Mouse (Mus musculus): Measurements from ENCODE around the gene Frs3. TPM values are rescaled to one million over a fixed set of nuclear protein-coding genes. Genes with fewer than 3 reads are reported as not detected.

The Frs3 gene
- total and polyA plus RNA-seq, 2 experiments from 2014 or later: 68.9 to 128 TPM

GRCm38 (mm10) chr17:47738879-47739798 is 50.3 kb downstream of the Frs3 start:
- Histone ChIP-seq H3K9me3 (ENCODE audit: low read length) (no peaks in the 10 kb centered on the region), H3K4me2 (ENCODE audit: low read depth, low read length, poor library complexity, severe bottlenecking) (peak overlapping the region; percentile 95), H3K27me3 (ENCODE audit: insufficient read depth, low read length) (peaks cover 9% of the 10 kb centered on the region), H3K27ac (ENCODE audit: low read depth, low read length) (no peak overlapping the region), H3K36me3 (ENCODE audit: insufficient read depth, low read length) (no peaks in the 10 kb centered on the region), H3K4me3 (ENCODE audit: low read depth, low read length) (peak overlapping the region; percentile 57; the same call in 1 of the 2 replicates), H3K4me1 (ENCODE audit: insufficient read depth, low read length) (peaks cover 6% of the 10 kb centered on the region; the same call in 1 of the 2 replicates), H3K9ac (replicated peaks; ENCODE audit: low read length, poor library complexity, severe bottlenecking) (peak overlapping the region; percentile 48)
- 13% methylated on average over 20 of the region's 20 CpGs for WGBS
- no peak for TF ChIP-seq CTCF (IDR thresholded peaks at IDR 0.05)
- ATAC-seq (ENCODE audit: low FRiP score): no peak
- no peak for DNase-seq (ENCODE audit: low spot score)

- no peak overlapping the region for H3K27ac ChIP-seq (ENCODE audit: low read depth, low read length)
- no peak for DNase-seq (ENCODE audit: low spot score)
- peaks cover 6% of the 10 kb centered on the region; the same call in 1 of the 2 replicates for H3K4me1 ChIP-seq (ENCODE audit: insufficient read depth, low read length)
- no peaks in the 10 kb centered on the region for H3K9me3 ChIP-seq (ENCODE audit: low read length)
- no peak overlapping the region for H3K4me3 ChIP-seq (ENCODE audit: low read depth, low read length)
- no peak overlapping the region for H3K4me2 ChIP-seq (ENCODE audit: low read depth, low read length, poor library complexity, severe bottlenecking)
- 0 out of 2 replicates have a peak, but pooled peaks have one; percentile 25 for TF ChIP-seq CTCF (IDR thresholded peaks at IDR 0.05)
- no peak for ATAC-seq (ENCODE audit: low FRiP score)
- peaks cover 9% of the 10 kb centered on the region for H3K27me3 ChIP-seq (ENCODE audit: insufficient read depth, low read length)
- no peaks in the 10 kb centered on the region for H3K36me3 ChIP-seq (ENCODE audit: insufficient read depth, low read length)
- WGBS: 60% methylated on average over 2 of the region's 2 CpGs
- no peak overlapping the region for H3K9ac ChIP-seq (replicated peaks; ENCODE audit: low read length, poor library complexity, severe bottlenecking)
Observed at GRCm38 (mm10) chr17:47740186-47740585, 51.4 kb downstream of the Frs3 start.

GRCm38 (mm10) chr17:47742991-47743734 is 54.3 kb downstream of the Frs3 start:
- no peak for DNase-seq (ENCODE audit: low spot score)
- H3K4me2 ChIP-seq (ENCODE audit: low read depth, low read length, poor library complexity, severe bottlenecking): no peak overlapping the region
- no peaks in the 10 kb centered on the region for H3K36me3 ChIP-seq (ENCODE audit: insufficient read depth, low read length)
- WGBS: 51% methylated on average over 16 of the region's 16 CpGs
- H3K4me1 ChIP-seq (ENCODE audit: insufficient read depth, low read length): no peaks in the 10 kb centered on the region
- H3K4me3 ChIP-seq (ENCODE audit: low read depth, low read length): no peak overlapping the region
- H3K27me3 ChIP-seq (ENCODE audit: insufficient read depth, low read length): peaks cover 1% of the 10 kb centered on the region; the same call in 1 of the 2 replicates
- H3K27ac ChIP-seq (ENCODE audit: low read depth, low read length): no peak overlapping the region
- no peak for ATAC-seq (ENCODE audit: low FRiP score)
- no peaks in the 10 kb centered on the region for H3K9me3 ChIP-seq (ENCODE audit: low read length)
- peak; percentile 51 for TF ChIP-seq CTCF (IDR thresholded peaks at IDR 0.05)
- no peak overlapping the region for H3K9ac ChIP-seq (replicated peaks; ENCODE audit: low read length, poor library complexity, severe bottlenecking)

- 94% methylated on average over 14 of the region's 14 CpGs for WGBS
- Histone ChIP-seq H3K9ac (replicated peaks; ENCODE audit: low read length, poor library complexity, severe bottlenecking) (no peak overlapping the region), H3K4me3 (ENCODE audit: low read depth, low read length) (no peak overlapping the region), H3K36me3 (ENCODE audit: insufficient read depth, low read length) (no peaks in the 10 kb centered on the region), H3K27ac (ENCODE audit: low read depth, low read length) (no peak overlapping the region), H3K4me1 (ENCODE audit: insufficient read depth, low read length) (no peaks in the 10 kb centered on the region), H3K27me3 (ENCODE audit: insufficient read depth, low read length) (no peaks in the 10 kb centered on the region), H3K4me2 (ENCODE audit: low read depth, low read length, poor library complexity, severe bottlenecking) (no peak overlapping the region), H3K9me3 (ENCODE audit: low read length) (no peaks in the 10 kb centered on the region)
- no peak for TF ChIP-seq CTCF (IDR thresholded peaks at IDR 0.05)
- no peak for ATAC-seq (ENCODE audit: low FRiP score)
- no peak for DNase-seq (ENCODE audit: low spot score)
Observed at GRCm38 (mm10) chr17:47744086-47744485, 55.3 kb downstream of the Frs3 start.

GRCm38 (mm10) chr17:47744746-47745368 is 56.0 kb downstream of the Frs3 start:
- no peak for DNase-seq (ENCODE audit: low spot score)
- H3K27me3 ChIP-seq (ENCODE audit: insufficient read depth, low read length): no peaks in the 10 kb centered on the region
- no peaks in the 10 kb centered on the region for H3K4me1 ChIP-seq (ENCODE audit: insufficient read depth, low read length)
- peak; percentile 49 for TF ChIP-seq CTCF (IDR thresholded peaks at IDR 0.05)
- H3K4me2 ChIP-seq (ENCODE audit: low read depth, low read length, poor library complexity, severe bottlenecking): no peak overlapping the region
- WGBS: 90% methylated on average over 10 of the region's 10 CpGs
- no peak for ATAC-seq (ENCODE audit: low FRiP score)
- no peak overlapping the region for H3K4me3 ChIP-seq (ENCODE audit: low read depth, low read length)
- H3K9ac ChIP-seq (replicated peaks; ENCODE audit: low read length, poor library complexity, severe bottlenecking): no peak overlapping the region
- no peaks in the 10 kb centered on the region for H3K9me3 ChIP-seq (ENCODE audit: low read length)
- no peak overlapping the region for H3K27ac ChIP-seq (ENCODE audit: low read depth, low read length)
- no peaks in the 10 kb centered on the region for H3K36me3 ChIP-seq (ENCODE audit: insufficient read depth, low read length)

All from midbrain, postnatal 0 days (tissue).